Mouse (Mus musculus) hindbrain, embryonic 10.5 days (tissue): ENCODE measurements around the gene Slc25a35. TPM values are rescaled to one million over a fixed set of nuclear protein-coding genes. Genes with fewer than 3 reads are reported as not detected.

Source experiments
- DNase-seq: peaks from one replicate; pipeline ENCODE4 v3.0.0-alpha.2; 2017; ENCODE audit warnings: low spot score
- H3K27ac ChIP-seq: fragments of 300-500 bp; sonication (generic); 2 replicates; pipeline ENCODE4 v1.5.1; 2016; ENCODE audit warnings: mild to moderate bottlenecking, moderate library complexity
- H3K27me3 ChIP-seq: fragments of 300-500 bp; sonication (generic); 2 replicates; pipeline ENCODE4 v1.6.1; 2016; ENCODE audit warnings: mild to moderate bottlenecking; ENCODE audit not compliant: poor library complexity, insufficient read depth, severe bottlenecking
- H3K36me3 ChIP-seq: fragments of 300-500 bp; sonication (generic); 2 replicates; pipeline ENCODE4 v1.6.1; 2016; ENCODE audit warnings: mild to moderate bottlenecking, moderate library complexity
- H3K4me1 ChIP-seq: fragments of 300-500 bp; sonication (generic); replicated peaks from 2 replicates; pipeline ENCODE4 v1.6.1; 2016; ENCODE audit warnings: mild to moderate bottlenecking
- H3K4me3 ChIP-seq: fragments of 300-500 bp; sonication (generic); 2 replicates; pipeline ENCODE4 v1.5.1; 2016; ENCODE audit warnings: mild to moderate bottlenecking, moderate library complexity
- H3K9me3 ChIP-seq: fragments of 300-500 bp; sonication (generic); 2 replicates; pipeline ENCODE4 v1.6.1; 2016; ENCODE audit warnings: mild to moderate bottlenecking, moderate library complexity
- WGBS: fragments of 180-500 bp; shearing (Covaris S2); methylation state at CpG from one replicate; pipeline ENCODE4 v1.1.7; 2016; 5-methylcytosine and 5-hydroxymethylcytosine counted together
- polyA plus RNA-seq: library from polyadenylated mRNA; unstranded; fragments of >200 nt; fragmentation: Nextera tagmentation; extraction: Ambion mirVana; gene quantifications from 2 replicates; pipeline ENCODE4 v1.2.1, GENCODE M21; 2016

The Slc25a35 gene
- polyA plus RNA-seq, 1 experiment from 2014 or later = 2.0 TPM

GRCm38 (mm10) chr11:69012071-69012601 is 44.2 kb downstream of the Slc25a35 start:
- 2% methylated on average over 18 of the region's 18 CpGs for WGBS
- peak; percentile 90 for DNase-seq
- no peaks in the 10 kb centered on the region for H3K27me3 ChIP-seq

GRCm38 (mm10) chr11:69015644-69016441 is 47.9 kb downstream of the Slc25a35 start, which contains the start of gene Ctc1:
Gene Ctc1 (plus strand): TSS chr11:69015911.
- H3K27me3 ChIP-seq = no peaks in the 10 kb centered on the region
- H3K4me1 ChIP-seq = peaks cover 28% of the 10 kb centered on the region
- 6% methylated on average over 38 of the region's 38 CpGs for WGBS

More at GRCm38 (mm10) chr11:69012071-69012601, 44.2 kb downstream of the Slc25a35 start:
- Histone ChIP-seq H3K27ac (peak overlapping the region; percentile 91), H3K9me3 (no peaks in the 10 kb centered on the region), H3K36me3 (no peaks in the 10 kb centered on the region), H3K4me3 (peak overlapping the region; percentile 66), H3K4me1 (peaks cover 34% of the 10 kb centered on the region)

GRCm38 (mm10) chr11:69016755-69017154 is 48.8 kb downstream of the Slc25a35 start:
- peak overlapping the region; percentile 98 for H3K27ac ChIP-seq
- H3K27me3 ChIP-seq = no peaks in the 10 kb centered on the region
- H3K4me3 ChIP-seq = peak overlapping the region; percentile 76
- peaks cover 21% of the 10 kb centered on the region for H3K4me1 ChIP-seq
- H3K9me3 ChIP-seq = no peaks in the 10 kb centered on the region
- DNase-seq = peak; percentile 5
- 74% methylated on average over 3 of the region's 3 CpGs for WGBS
- peaks cover 13% of the 10 kb centered on the region for H3K36me3 ChIP-seq

More at GRCm38 (mm10) chr11:69015644-69016441, 47.9 kb downstream of the Slc25a35 start, which contains the start of gene Ctc1:
- Histone ChIP-seq H3K36me3 (peaks cover 4% of the 10 kb centered on the region), H3K27ac (peak within 1 kb of the TSS; percentile 98), H3K9me3 (no peaks in the 10 kb centered on the region), H3K4me3 (peak within 1 kb of the TSS; percentile 76)
- DNase-seq = peak; percentile 94

GRCm38 (mm10) chr11:69020691-69021090 is 52.8 kb downstream of the Slc25a35 start:
- Histone ChIP-seq H3K27me3 (no peaks in the 10 kb centered on the region), H3K4me1 (peaks cover 10% of the 10 kb centered on the region), H3K9me3 (no peaks in the 10 kb centered on the region), H3K27ac (no peak overlapping the region), H3K36me3 (peaks cover 53% of the 10 kb centered on the region), H3K4me3 (no peak overlapping the region)
- DNase-seq = no peak

Other genes with a start within 250 kb of the Slc25a35 start
- 56.3 and 57.7 TPM in 2 replicates for gene Ndel1, start 96.3 kb upstream of the Slc25a35 start, polyA plus RNA-seq
- gene Rnf222, start 79.6 kb upstream of the Slc25a35 start, polyA plus RNA-seq = 0.07 TPM in 1 of 2 replicates, not detected in the other
- 904 and 972 TPM in 2 replicates for gene Rpl26, start 66.5 kb upstream of the Slc25a35 start, polyA plus RNA-seq
- gene Odf4, start 41.0 kb upstream of the Slc25a35 start, polyA plus RNA-seq = not detected in 2 replicates
- 7.9 and 8.6 TPM in 2 replicates for gene Arhgef15, start 10.7 kb upstream of the Slc25a35 start, polyA plus RNA-seq
- gene Rangrf, start 7.1 kb downstream of the Slc25a35 start, polyA plus RNA-seq = 69.7 and 78.1 TPM in 2 replicates
- gene Pfas, start 40.3 kb downstream of the Slc25a35 start, polyA plus RNA-seq = 40.6 and 57.3 TPM in 2 replicates
- 89.8 and 90.9 TPM in 2 replicates for gene Ctc1, start 47.8 kb downstream of the Slc25a35 start, polyA plus RNA-seq
- gene Aurkb, start 77.5 kb downstream of the Slc25a35 start, polyA plus RNA-seq = 184 and 228 TPM in 2 replicates
- gene Borcs6, start 91.6 kb downstream of the Slc25a35 start, polyA plus RNA-seq = 8.5 and 12.6 TPM in 2 replicates
- gene Tmem107, start 102.7 kb downstream of the Slc25a35 start, polyA plus RNA-seq = 56.6 and 57.6 TPM in 2 replicates
- gene Vamp2, start 120.4 kb downstream of the Slc25a35 start, polyA plus RNA-seq = 67.1 and 108 TPM in 2 replicates
- 7.8 and 9.8 TPM in 2 replicates for gene Per1, start 127.1 kb downstream of the Slc25a35 start, polyA plus RNA-seq
- gene Hes7, start 152.3 kb downstream of the Slc25a35 start, polyA plus RNA-seq = 0.14 and 0.48 TPM in 2 replicates
- gene 9130213A22Rik, start 154.5 kb downstream of the Slc25a35 start, polyA plus RNA-seq = 0.13 TPM in 1 of 2 replicates, not detected in the other
- 0.22 TPM in 1 of 2 replicates, not detected in the other for gene Aloxe3, start 157.8 kb downstream of the Slc25a35 start, polyA plus RNA-seq
- not detected in 2 replicates for gene Alox12b, start 188.9 kb downstream of the Slc25a35 start, polyA plus RNA-seq
- 0.10 TPM in 1 of 2 replicates, not detected in the other for gene Alox8, start 229.7 kb downstream of the Slc25a35 start, polyA plus RNA-seq